Mouse (Mus musculus) liver, adult 2 months (tissue): ENCODE results near the gene Cx3cr1.

Source experiments
- CTCF ChIP-seq: fragments of 200-500 bp; IDR thresholded peaks from 2 replicates; pipeline ENCODE4 v1.5.1; 2011; ENCODE audit warnings: low read depth, low read length, control low read depth
- POLR2A ChIP-seq: fragments of 200-500 bp; IDR thresholded peaks from 2 replicates; pipeline ENCODE4 v1.6.1; 2011; ENCODE audit warnings: low read length, control low read depth; ENCODE audit not compliant: insufficient read depth; ENCODE audit errors: extremely low read depth

GRCm38 (mm10) chr9:120012781-120013180, 56.9 kb downstream of the Cx3cr1 start:
- TF ChIP-seq CTCF (no peak), POLR2A (no peak)
